Mouse (Mus musculus): ENCODE data around the gene Lrrn4. TPM values are rescaled to one million over a fixed set of nuclear protein-coding genes. Genes with fewer than 3 reads are reported as not detected.
A peak's percentile ranks its signal among the peaks of the same experiment; 100 is the strongest.

The Lrrn4 gene
- polyA plus RNA-seq, 1 experiment from 2014 or later, result 0.08 TPM

GRCm38 (mm10) chr2:132900596-132900995, 19.9 kb upstream of the Lrrn4 start:
- no peak overlapping the region for H3K4me2 ChIP-seq
- WGBS, result 80% methylated on average over 1 of the region's 1 CpGs
- H3K9me3 ChIP-seq, result no peaks in the 10 kb centered on the region
- no peak overlapping the region for H3K27ac ChIP-seq
- H3K4me3 ChIP-seq (replicated peaks), result no peak overlapping the region
- no peaks in the 10 kb centered on the region for H3K4me1 ChIP-seq
- H3K9ac ChIP-seq, result no peak overlapping the region
- no peak for ATAC-seq (ENCODE audit: low FRiP score)
- no peaks in the 10 kb centered on the region for H3K36me3 ChIP-seq (replicated peaks)
- peaks cover 10% of the 10 kb centered on the region; the same call in 1 of the 2 replicates for H3K27me3 ChIP-seq

GRCm38 (mm10) chr2:132898211-132898610, 17.5 kb upstream of the Lrrn4 start:
- Histone ChIP-seq H3K27ac (no peak overlapping the region), H3K4me1 (no peaks in the 10 kb centered on the region), H3K9me3 (no peaks in the 10 kb centered on the region), H3K9ac (no peak overlapping the region), H3K4me3 (replicated peaks) (no peak overlapping the region), H3K4me2 (no peak overlapping the region), H3K27me3 (no peaks in the 10 kb centered on the region), H3K36me3 (replicated peaks) (no peaks in the 10 kb centered on the region)
- ATAC-seq (ENCODE audit: low FRiP score), result no peak
- WGBS, result 70% methylated on average over 1 of the region's 1 CpGs

- Histone ChIP-seq H3K27ac (no peak overlapping the region), H3K9ac (no peak overlapping the region), H3K9me3 (no peaks in the 10 kb centered on the region), H3K36me3 (replicated peaks) (no peaks in the 10 kb centered on the region), H3K4me3 (replicated peaks) (no peak overlapping the region), H3K27me3 (no peaks in the 10 kb centered on the region), H3K4me1 (no peaks in the 10 kb centered on the region), H3K4me2 (no peak overlapping the region)
- WGBS, result 85% methylated on average over 5 of the region's 5 CpGs
- ATAC-seq (ENCODE audit: low FRiP score), result no peak
Measured at GRCm38 (mm10) chr2:132893826-132894225, 13.1 kb upstream of the Lrrn4 start.

- no peaks in the 10 kb centered on the region for H3K36me3 ChIP-seq (replicated peaks)
- ATAC-seq (ENCODE audit: low FRiP score), result no peak
- WGBS, result 95% methylated on average over 7 of the region's 7 CpGs
Measured at GRCm38 (mm10) chr2:132885312-132885711, 4.6 kb upstream of the Lrrn4 start.

GRCm38 (mm10) chr2:132884303-132884967, 3.7 kb upstream of the Lrrn4 start:
- ATAC-seq (ENCODE audit: low FRiP score), result no peak
- Histone ChIP-seq H3K4me3 (replicated peaks) (no peak overlapping the region), H3K4me2 (no peak overlapping the region), H3K9me3 (no peaks in the 10 kb centered on the region), H3K4me1 (peaks cover 16% of the 10 kb centered on the region), H3K27me3 (peaks cover 27% of the 10 kb centered on the region), H3K36me3 (replicated peaks) (no peaks in the 10 kb centered on the region), H3K9ac (no peak overlapping the region), H3K27ac (no peak overlapping the region)
- 82% methylated on average over 8 of the region's 8 CpGs for WGBS

More at GRCm38 (mm10) chr2:132885312-132885711, 4.6 kb upstream of the Lrrn4 start:
- H3K27ac ChIP-seq, result no peak overlapping the region
- H3K27me3 ChIP-seq, result peaks cover 18% of the 10 kb centered on the region
- no peak overlapping the region for H3K4me3 ChIP-seq (replicated peaks)
- H3K4me1 ChIP-seq, result peaks cover 9% of the 10 kb centered on the region
- no peak overlapping the region for H3K4me2 ChIP-seq
- no peak overlapping the region for H3K9ac ChIP-seq
- H3K9me3 ChIP-seq, result no peaks in the 10 kb centered on the region

GRCm38 (mm10) chr2:132879261-132880044, 1.2 kb downstream of the Lrrn4 start:
- Histone ChIP-seq H3K4me3 (replicated peaks) (peak overlapping the region; percentile 60), H3K9ac (peak overlapping the region; percentile 51), H3K27ac (no peak overlapping the region), H3K4me1 (peaks cover 24% of the 10 kb centered on the region), H3K36me3 (replicated peaks) (no peaks in the 10 kb centered on the region), H3K27me3 (peaks cover 51% of the 10 kb centered on the region), H3K4me2 (peak overlapping the region; percentile 97), H3K9me3 (no peaks in the 10 kb centered on the region)
- peak; percentile 70 for ATAC-seq (ENCODE audit: low FRiP score)
- WGBS, result under 1% methylated on average over 58 of the region's 58 CpGs

- ATAC-seq (ENCODE audit: low FRiP score), result no peak
- H3K4me3 ChIP-seq (replicated peaks), result no peak overlapping the region
- no peak overlapping the region for H3K27ac ChIP-seq
- no peak overlapping the region for H3K4me2 ChIP-seq
- no peak overlapping the region for H3K9ac ChIP-seq
- peaks cover 50% of the 10 kb centered on the region for H3K27me3 ChIP-seq
- H3K4me1 ChIP-seq, result peaks cover 24% of the 10 kb centered on the region
- no peaks in the 10 kb centered on the region for H3K36me3 ChIP-seq (replicated peaks)
- no peaks in the 10 kb centered on the region for H3K9me3 ChIP-seq
- 71% methylated on average over 1 of the region's 1 CpGs for WGBS
Measured at GRCm38 (mm10) chr2:132876991-132877390, 3.7 kb downstream of the Lrrn4 start.

- H3K4me3 ChIP-seq (replicated peaks), result no peak overlapping the region
- H3K4me2 ChIP-seq, result no peak overlapping the region
- H3K36me3 ChIP-seq (replicated peaks), result no peaks in the 10 kb centered on the region
- H3K27me3 ChIP-seq, result peaks cover 18% of the 10 kb centered on the region
- H3K9ac ChIP-seq, result no peak overlapping the region
- H3K27ac ChIP-seq, result no peak overlapping the region
- H3K4me1 ChIP-seq, result 0 out of 2 replicates have a peak, but pooled peaks cover 2% of the 10 kb centered on the region
- 85% methylated on average over 10 of the region's 10 CpGs for WGBS
- no peak for ATAC-seq (ENCODE audit: low FRiP score)
- no peaks in the 10 kb centered on the region for H3K9me3 ChIP-seq
Measured at GRCm38 (mm10) chr2:132873657-132874326, 6.9 kb downstream of the Lrrn4 start.

- Histone ChIP-seq H3K27ac (no peak overlapping the region), H3K36me3 (replicated peaks) (0 out of 2 replicates have a peak, but pooled peaks cover 4% of the 10 kb centered on the region), H3K27me3 (no peaks in the 10 kb centered on the region; the same call in 1 of the 2 replicates), H3K9ac (no peak overlapping the region), H3K9me3 (no peaks in the 10 kb centered on the region), H3K4me3 (replicated peaks) (no peak overlapping the region), H3K4me2 (no peak overlapping the region), H3K4me1 (no peaks in the 10 kb centered on the region)
- ATAC-seq (ENCODE audit: low FRiP score), result no peak
- 76% methylated on average over 3 of the region's 3 CpGs for WGBS
Measured at GRCm38 (mm10) chr2:132871663-132872062, 9.0 kb downstream of the Lrrn4 start.

GRCm38 (mm10) chr2:132870286-132870685, 10.4 kb downstream of the Lrrn4 start:
- ATAC-seq (ENCODE audit: low FRiP score), result no peak
- Histone ChIP-seq H3K4me1 (no peaks in the 10 kb centered on the region), H3K9me3 (no peaks in the 10 kb centered on the region), H3K4me2 (no peak overlapping the region), H3K27ac (no peak overlapping the region), H3K27me3 (no peaks in the 10 kb centered on the region), H3K36me3 (replicated peaks) (peaks cover 14% of the 10 kb centered on the region), H3K4me3 (replicated peaks) (no peak overlapping the region), H3K9ac (no peak overlapping the region)
- WGBS, result 88% methylated on average over 4 of the region's 4 CpGs

- no peak overlapping the region for H3K4me2 ChIP-seq
- no peaks in the 10 kb centered on the region for H3K27me3 ChIP-seq
- ATAC-seq (ENCODE audit: low FRiP score), result no peak
- no peaks in the 10 kb centered on the region for H3K9me3 ChIP-seq
- WGBS, result 95% methylated on average over 5 of the region's 5 CpGs
- H3K9ac ChIP-seq, result no peak overlapping the region
- H3K36me3 ChIP-seq (replicated peaks), result peaks cover 17% of the 10 kb centered on the region
- no peaks in the 10 kb centered on the region for H3K4me1 ChIP-seq
- H3K27ac ChIP-seq, result no peak overlapping the region
- H3K4me3 ChIP-seq (replicated peaks), result no peak overlapping the region
Measured at GRCm38 (mm10) chr2:132869682-132870081, 11.0 kb downstream of the Lrrn4 start.

- H3K9me3 ChIP-seq, result no peaks in the 10 kb centered on the region
- H3K4me3 ChIP-seq (replicated peaks), result no peak overlapping the region
- ATAC-seq (ENCODE audit: low FRiP score), result no peak
- H3K9ac ChIP-seq, result no peak overlapping the region
- no peak overlapping the region for H3K4me2 ChIP-seq
- no peaks in the 10 kb centered on the region for H3K4me1 ChIP-seq
- H3K27me3 ChIP-seq, result no peaks in the 10 kb centered on the region
- H3K36me3 ChIP-seq (replicated peaks), result peaks cover 22% of the 10 kb centered on the region
- H3K27ac ChIP-seq, result no peak overlapping the region
- 87% methylated on average over 5 of the region's 5 CpGs for whole genome bisulfite sequencing
Measured at GRCm38 (mm10) chr2:132867521-132867920, 13.2 kb downstream of the Lrrn4 start.

Data from forebrain, embryonic 12.5 days (tissue).